Mouse (Mus musculus) midbrain, embryonic 11.5 days (tissue): ENCODE data around the gene Frmd4b. TPM values are rescaled to one million over a fixed set of nuclear protein-coding genes. Genes with fewer than 3 reads are reported as not detected.

ENCODE experiments used
- ATAC-seq: fragments of 200-750 bp; cut with Nextera tagmentation; 2 replicates; pipeline ENCODE4 v1.8.0; 2017; ENCODE audit warnings: moderate TSS enrichment, moderate library complexity; ENCODE audit not compliant: low FRiP score
- DNase-seq: peaks from one replicate; pipeline ENCODE4 v3.0.0; 2015; ENCODE audit warnings: low spot score; ENCODE audit errors: missing footprints
- H3K27ac ChIP-seq: fragments of 300-500 bp; sonication (generic); 2 replicates; pipeline ENCODE4 v1.5.1; 2014; ENCODE audit warnings: low read depth, low read length
- H3K27me3 ChIP-seq: fragments of 300-500 bp; sonication (generic); 2 replicates; pipeline ENCODE4 v1.6.1; 2014; ENCODE audit warnings: mild to moderate bottlenecking, low read length, moderate library complexity, mixed read lengths; ENCODE audit not compliant: control insufficient read depth, insufficient read depth
- H3K36me3 ChIP-seq: fragments of 300-500 bp; sonication (generic); 2 replicates; pipeline ENCODE4 v1.6.1; 2014; ENCODE audit warnings: mild to moderate bottlenecking, low read length, moderate library complexity, mixed read lengths; ENCODE audit not compliant: control insufficient read depth, insufficient read depth
- H3K4me1 ChIP-seq: fragments of 300-500 bp; sonication (generic); 2 replicates; pipeline ENCODE4 v1.6.1; 2014; ENCODE audit warnings: low read length; ENCODE audit not compliant: control insufficient read depth, insufficient read depth
- H3K4me2 ChIP-seq: fragments of 300-500 bp; sonication (generic); 2 replicates; pipeline ENCODE4 v1.6.1; 2014; ENCODE audit warnings: mild to moderate bottlenecking, moderate library complexity
- H3K4me3 ChIP-seq: fragments of 300-500 bp; sonication (generic); 2 replicates; pipeline ENCODE4 v1.5.1; 2014; ENCODE audit warnings: low read depth, low read length
- H3K9ac ChIP-seq: fragments of 300-500 bp; sonication (generic); 2 replicates; pipeline ENCODE4 v1.6.1; 2014; ENCODE audit warnings: low read length
- H3K9me3 ChIP-seq: fragments of 300-500 bp; sonication (generic); 2 replicates; pipeline ENCODE4 v1.6.1; 2016; ENCODE audit warnings: low read length; ENCODE audit not compliant: control insufficient read depth
- WGBS: fragments of 180-500 bp; shearing (Covaris S2); extraction: QIAGEN DNeasy Blood & Tissue Kit; methylation state at CpG from one replicate; pipeline ENCODE4 v1.1.7; 2014; 5-methylcytosine and 5-hydroxymethylcytosine counted together
- polyA plus RNA-seq: library from polyadenylated mRNA; unstranded; fragments of >200 nt; fragmentation: Nextera tagmentation; extraction: Ambion mirVana; gene quantifications from 2 replicates; pipeline ENCODE4 v1.2.1, GENCODE M21; 2014

Frmd4b gene
- polyA plus RNA-seq, 1 experiment from 2014 or later: 31.9 TPM

GRCm38 (mm10) chr6:97576565-97577346, 40.6 kb downstream of the Frmd4b start:
- peaks cover 26% of the 10 kb centered on the region for H3K4me1 ChIP-seq
- WGBS: 31% methylated on average over 7 of the region's 7 CpGs
- ATAC-seq (peak; percentile 96), DNase-seq (peak; percentile 94)
- H3K9me3 ChIP-seq: no peaks in the 10 kb centered on the region
- no peak overlapping the region for H3K4me2 ChIP-seq
- no peak overlapping the region for H3K4me3 ChIP-seq
- H3K9ac ChIP-seq: peak overlapping the region; percentile 46
- H3K27ac ChIP-seq: peak overlapping the region; percentile 73
- no peaks in the 10 kb centered on the region for H3K36me3 ChIP-seq
- no peaks in the 10 kb centered on the region for H3K27me3 ChIP-seq

GRCm38 (mm10) chr6:97576096-97576495, 41.2 kb downstream of the Frmd4b start:
- Histone ChIP-seq H3K4me1 (peaks cover 26% of the 10 kb centered on the region), H3K27me3 (no peaks in the 10 kb centered on the region), H3K4me3 (no peak overlapping the region), H3K9ac (no peak overlapping the region), H3K27ac (peak overlapping the region; percentile 73; the same call in 1 of the 2 replicates), H3K36me3 (no peaks in the 10 kb centered on the region), H3K9me3 (no peaks in the 10 kb centered on the region), H3K4me2 (no peak overlapping the region)
- peak; percentile 84 for DNase-seq
- 85% methylated on average over 7 of the region's 7 CpGs for WGBS
- ATAC-seq: no peak

GRCm38 (mm10) chr6:97574973-97575372, 42.4 kb downstream of the Frmd4b start:
- Histone ChIP-seq H3K4me3 (no peak overlapping the region), H3K27me3 (no peaks in the 10 kb centered on the region), H3K4me1 (peaks cover 26% of the 10 kb centered on the region), H3K9me3 (no peaks in the 10 kb centered on the region), H3K9ac (no peak overlapping the region), H3K36me3 (no peaks in the 10 kb centered on the region), H3K27ac (no peak overlapping the region; the same call in 1 of the 2 replicates), H3K4me2 (no peak overlapping the region)
- no peak for ATAC-seq
- DNase-seq: no peak
- 93% methylated on average over 5 of the region's 5 CpGs for WGBS

GRCm38 (mm10) chr6:97572226-97572625, 45.1 kb downstream of the Frmd4b start:
- no peak for ATAC-seq
- H3K27ac ChIP-seq: no peak overlapping the region
- 85% methylated on average over 5 of the region's 5 CpGs for WGBS

GRCm38 (mm10) chr6:97568538-97568937, 48.8 kb downstream of the Frmd4b start:
- DNase-seq: no peak
- 80% methylated on average over 6 of the region's 6 CpGs for WGBS

More at GRCm38 (mm10) chr6:97572226-97572625, 45.1 kb downstream of the Frmd4b start:
- Histone ChIP-seq H3K4me3 (no peak overlapping the region), H3K4me2 (no peak overlapping the region), H3K9ac (no peak overlapping the region), H3K4me1 (peaks cover 15% of the 10 kb centered on the region), H3K9me3 (no peaks in the 10 kb centered on the region), H3K36me3 (no peaks in the 10 kb centered on the region), H3K27me3 (no peaks in the 10 kb centered on the region)
- DNase-seq: no peak

GRCm38 (mm10) chr6:97566746-97567145, 50.6 kb downstream of the Frmd4b start:
- Histone ChIP-seq H3K4me3 (no peak overlapping the region), H3K4me1 (peaks cover 11% of the 10 kb centered on the region), H3K9ac (no peak overlapping the region), H3K27me3 (no peaks in the 10 kb centered on the region), H3K4me2 (no peak overlapping the region), H3K9me3 (no peaks in the 10 kb centered on the region), H3K36me3 (no peaks in the 10 kb centered on the region), H3K27ac (no peak overlapping the region)
- ATAC-seq (0 out of 2 replicates have a peak, but pooled peaks have one; percentile 48), DNase-seq (no peak)
- 43% methylated on average over 4 of the region's 4 CpGs for WGBS

More at GRCm38 (mm10) chr6:97568538-97568937, 48.8 kb downstream of the Frmd4b start:
- no peak overlapping the region for H3K9ac ChIP-seq
- ATAC-seq: no peak
- no peak overlapping the region for H3K27ac ChIP-seq
- peaks cover 11% of the 10 kb centered on the region for H3K4me1 ChIP-seq
- H3K36me3 ChIP-seq: no peaks in the 10 kb centered on the region
- H3K9me3 ChIP-seq: no peaks in the 10 kb centered on the region
- no peak overlapping the region for H3K4me3 ChIP-seq
- H3K4me2 ChIP-seq: no peak overlapping the region
- H3K27me3 ChIP-seq: no peaks in the 10 kb centered on the region

- Histone ChIP-seq H3K36me3 (no peaks in the 10 kb centered on the region), H3K27ac (no peak overlapping the region), H3K27me3 (no peaks in the 10 kb centered on the region), H3K9me3 (no peaks in the 10 kb centered on the region), H3K4me1 (0 out of 2 replicates have a peak, but pooled peaks cover 1% of the 10 kb centered on the region), H3K9ac (no peak overlapping the region), H3K4me3 (no peak overlapping the region), H3K4me2 (no peak overlapping the region)
- no peak for DNase-seq
- ATAC-seq: no peak
- WGBS: 86% methylated on average over 8 of the region's 8 CpGs
Observed at GRCm38 (mm10) chr6:97557147-97557546, 60.2 kb downstream of the Frmd4b start.

- no peak for ATAC-seq
- WGBS: 93% methylated on average over 7 of the region's 7 CpGs
- no peak overlapping the region for H3K4me2 ChIP-seq
- H3K9me3 ChIP-seq: no peaks in the 10 kb centered on the region
- DNase-seq: no peak
- H3K9ac ChIP-seq: no peak overlapping the region
- H3K4me3 ChIP-seq: no peak overlapping the region
- H3K4me1 ChIP-seq: peaks cover 5% of the 10 kb centered on the region; the same call in 1 of the 2 replicates
- H3K27me3 ChIP-seq: no peaks in the 10 kb centered on the region
- H3K36me3 ChIP-seq: no peaks in the 10 kb centered on the region
- no peak overlapping the region for H3K27ac ChIP-seq
Observed at GRCm38 (mm10) chr6:97555637-97556036, 61.7 kb downstream of the Frmd4b start.

- peaks cover 5% of the 10 kb centered on the region; the same call in 1 of the 2 replicates for H3K4me1 ChIP-seq
- no peak overlapping the region for H3K4me3 ChIP-seq
- no peak for ATAC-seq
- WGBS: 91% methylated on average over 4 of the region's 4 CpGs
- no peaks in the 10 kb centered on the region for H3K9me3 ChIP-seq
- no peak overlapping the region for H3K4me2 ChIP-seq
- DNase-seq: no peak
- H3K27me3 ChIP-seq: no peaks in the 10 kb centered on the region
- no peaks in the 10 kb centered on the region for H3K36me3 ChIP-seq
- H3K9ac ChIP-seq: no peak overlapping the region
- no peak overlapping the region for H3K27ac ChIP-seq
Observed at GRCm38 (mm10) chr6:97553431-97553830, 63.9 kb downstream of the Frmd4b start.
